Mouse (Mus musculus) lung, postnatal 0 days (tissue): ENCODE measurements at regions not wholly inside any gene's neighbourhood (a gene's known extent, or its start where the extent isn't known, plus 50 kb on each side); places are given as distances from the start of the nearest gene placed in this dataset.

Experiments used
- CTCF ChIP-seq: IDR thresholded peaks from 2 replicates; pipeline ENCODE4 v1.5.1; 2016; ENCODE audit warnings: antibody characterized with exemption, mild to moderate bottlenecking
- EP300 ChIP-seq: IDR thresholded peaks from 2 replicates; pipeline ENCODE4 v1.6.1; 2016; ENCODE audit warnings: antibody characterized with exemption, mild to moderate bottlenecking, control low read depth

- no peak for TF ChIP-seq CTCF
- TF ChIP-seq EP300: no peak
Measured at GRCm38 (mm10) chr15:96938406-96938805, 117.3 kb downstream of the Slc38a4 start.
